Mouse (Mus musculus): Measurements from ENCODE around the gene Cebpa. TPM values are rescaled to one million over a fixed set of nuclear protein-coding genes. Genes with fewer than 3 reads are reported as not detected.
A peak's percentile ranks its signal among the peaks of the same experiment; 100 is the strongest.

Gene Cebpa
- polyA plus RNA-seq, 1 experiment from 2014 or later = 4.3 TPM

- Histone ChIP-seq H3K9ac (no peak overlapping the region), H3K4me1 (replicated peaks) (no peaks in the 10 kb centered on the region), H3K36me3 (no peaks in the 10 kb centered on the region), H3K4me3 (replicated peaks) (no peak overlapping the region), H3K27ac (no peak overlapping the region), H3K4me2 (no peak overlapping the region), H3K27me3 (no peaks in the 10 kb centered on the region), H3K9me3 (replicated peaks) (no peaks in the 10 kb centered on the region)
- DNase-seq (no peak), ATAC-seq (ENCODE audit: low read depth) (no peak)
- 51% methylated on average over 7 of the region's 7 CpGs for WGBS (ENCODE audit: insufficient replicate concordance)
Measured at GRCm38 (mm10) chr7:35106614-35107013, 12.5 kb upstream of the Cebpa start.

GRCm38 (mm10) chr7:35107630-35108029 lies 11.5 kb upstream of the Cebpa start:
- Histone ChIP-seq H3K9ac (no peak overlapping the region), H3K4me3 (replicated peaks) (no peak overlapping the region), H3K27ac (no peak overlapping the region), H3K36me3 (no peaks in the 10 kb centered on the region), H3K27me3 (no peaks in the 10 kb centered on the region), H3K9me3 (replicated peaks) (no peaks in the 10 kb centered on the region), H3K4me2 (no peak overlapping the region), H3K4me1 (replicated peaks) (no peaks in the 10 kb centered on the region)
- no peak for ATAC-seq (ENCODE audit: low read depth)
- WGBS (ENCODE audit: insufficient replicate concordance) = 38% methylated on average over 3 of the region's 3 CpGs
- no peak for DNase-seq

- Histone ChIP-seq H3K4me3 (replicated peaks) (no peak overlapping the region), H3K4me1 (replicated peaks) (no peaks in the 10 kb centered on the region), H3K9ac (no peak overlapping the region), H3K4me2 (no peak overlapping the region), H3K36me3 (no peaks in the 10 kb centered on the region), H3K27me3 (no peaks in the 10 kb centered on the region), H3K27ac (no peak overlapping the region), H3K9me3 (replicated peaks) (no peaks in the 10 kb centered on the region)
- ATAC-seq (ENCODE audit: low read depth) (no peak), DNase-seq (no peak)
- WGBS (ENCODE audit: insufficient replicate concordance) = 45% methylated on average over 2 of the region's 2 CpGs
Measured at GRCm38 (mm10) chr7:35108046-35108445, 11.0 kb upstream of the Cebpa start.

- H3K27me3 ChIP-seq = no peaks in the 10 kb centered on the region; the same call in 1 of the 2 replicates
- no peaks in the 10 kb centered on the region; the same call in 1 of the 2 replicates for H3K4me1 ChIP-seq (replicated peaks)
- no peaks in the 10 kb centered on the region for H3K9me3 ChIP-seq (replicated peaks)
- no peak overlapping the region for H3K4me2 ChIP-seq
- no peak overlapping the region for H3K4me3 ChIP-seq (replicated peaks)
- ATAC-seq (ENCODE audit: low read depth) = no peak
- no peak overlapping the region for H3K9ac ChIP-seq
- no peaks in the 10 kb centered on the region for H3K36me3 ChIP-seq
- 46% methylated on average over 6 of the region's 6 CpGs for WGBS (ENCODE audit: insufficient replicate concordance)
- DNase-seq = no peak
- H3K27ac ChIP-seq = no peak overlapping the region
Measured at GRCm38 (mm10) chr7:35108663-35109062, 10.4 kb upstream of the Cebpa start.

GRCm38 (mm10) chr7:35113136-35113535 lies 6.0 kb upstream of the Cebpa start:
- no peak overlapping the region for H3K27ac ChIP-seq
- no peak overlapping the region for H3K9ac ChIP-seq
- no peak overlapping the region for H3K4me2 ChIP-seq
- no peak for ATAC-seq (ENCODE audit: low read depth)
- WGBS (ENCODE audit: insufficient replicate concordance) = 43% methylated on average over 4 of the region's 4 CpGs
- H3K27me3 ChIP-seq = peaks cover 24% of the 10 kb centered on the region
- H3K4me1 ChIP-seq (replicated peaks) = peaks cover 19% of the 10 kb centered on the region
- H3K9me3 ChIP-seq (replicated peaks) = no peaks in the 10 kb centered on the region
- no peak overlapping the region for H3K4me3 ChIP-seq (replicated peaks)
- DNase-seq = no peak
- no peaks in the 10 kb centered on the region for H3K36me3 ChIP-seq

- H3K4me2 ChIP-seq = no peak overlapping the region
- 68% methylated on average over 5 of the region's 5 CpGs for WGBS (ENCODE audit: insufficient replicate concordance)
- ATAC-seq (ENCODE audit: low read depth) (no peak), DNase-seq (no peak)
- H3K9me3 ChIP-seq (replicated peaks) = no peaks in the 10 kb centered on the region
- H3K27me3 ChIP-seq = peaks cover 30% of the 10 kb centered on the region
- H3K36me3 ChIP-seq = no peaks in the 10 kb centered on the region
- H3K27ac ChIP-seq = no peak overlapping the region
- no peak overlapping the region for H3K4me3 ChIP-seq (replicated peaks)
- H3K9ac ChIP-seq = no peak overlapping the region
- peaks cover 19% of the 10 kb centered on the region for H3K4me1 ChIP-seq (replicated peaks)
Measured at GRCm38 (mm10) chr7:35113721-35114120, 5.4 kb upstream of the Cebpa start.

GRCm38 (mm10) chr7:35116524-35116923 lies 2.6 kb upstream of the Cebpa start:
- Histone ChIP-seq H3K27ac (peak overlapping the region; percentile 22; the same call in 1 of the 2 replicates), H3K36me3 (no peaks in the 10 kb centered on the region), H3K4me2 (no peak overlapping the region), H3K9me3 (replicated peaks) (no peaks in the 10 kb centered on the region), H3K9ac (no peak overlapping the region), H3K4me1 (replicated peaks) (peaks cover 24% of the 10 kb centered on the region), H3K27me3 (peaks cover 58% of the 10 kb centered on the region), H3K4me3 (replicated peaks) (no peak overlapping the region; the same call in 1 of the 2 replicates)
- WGBS (ENCODE audit: insufficient replicate concordance) = 33% methylated on average over 3 of the region's 3 CpGs
- DNase-seq = no peak
- ATAC-seq (ENCODE audit: low read depth) = peak; percentile 57

GRCm38 (mm10) chr7:35117052-35117451 lies 2.0 kb upstream of the Cebpa start:
- H3K4me3 ChIP-seq (replicated peaks) = no peak overlapping the region; the same call in 1 of the 2 replicates
- H3K27ac ChIP-seq = peak overlapping the region; percentile 22
- ATAC-seq (ENCODE audit: low read depth) = no peak
- H3K9me3 ChIP-seq (replicated peaks) = no peaks in the 10 kb centered on the region
- no peak for DNase-seq
- no peak overlapping the region for H3K9ac ChIP-seq
- H3K27me3 ChIP-seq = peaks cover 63% of the 10 kb centered on the region
- H3K36me3 ChIP-seq = no peaks in the 10 kb centered on the region
- 27% methylated on average over 5 of the region's 5 CpGs for WGBS (ENCODE audit: insufficient replicate concordance)
- H3K4me1 ChIP-seq (replicated peaks) = peaks cover 24% of the 10 kb centered on the region
- peak overlapping the region; percentile 68 for H3K4me2 ChIP-seq

- peaks cover 70% of the 10 kb centered on the region for H3K27me3 ChIP-seq
- peak overlapping the region; percentile 68 for H3K4me2 ChIP-seq
- H3K36me3 ChIP-seq = no peaks in the 10 kb centered on the region
- peak overlapping the region; percentile 77 for H3K27ac ChIP-seq
- DNase-seq = no peak
- H3K9ac ChIP-seq = peak overlapping the region; percentile 71
- H3K9me3 ChIP-seq (replicated peaks) = no peaks in the 10 kb centered on the region
- 3% methylated on average over 25 of the region's 25 CpGs for WGBS (ENCODE audit: insufficient replicate concordance)
- ATAC-seq (ENCODE audit: low read depth) = no peak
- peaks cover 28% of the 10 kb centered on the region for H3K4me1 ChIP-seq (replicated peaks)
- H3K4me3 ChIP-seq (replicated peaks) = peak overlapping the region; percentile 63
Measured at GRCm38 (mm10) chr7:35117761-35118098, 1.4 kb upstream of the Cebpa start.

GRCm38 (mm10) chr7:35118099-35118781 lies 853 bp upstream of the Cebpa start:
- H3K27me3 ChIP-seq = peaks cover 74% of the 10 kb centered on the region
- H3K9ac ChIP-seq = peak overlapping the region; percentile 71

GRCm38 (mm10) chr7:35119506-35120145 lies 533 bp downstream of the Cebpa start:
- H3K9ac ChIP-seq = peak overlapping the region; percentile 71
- no peak for ATAC-seq (ENCODE audit: low read depth)
- H3K9me3 ChIP-seq (replicated peaks) = no peaks in the 10 kb centered on the region
- peak overlapping the region; percentile 63 for H3K4me3 ChIP-seq (replicated peaks)
- no peak for DNase-seq
- H3K4me2 ChIP-seq = peak overlapping the region; percentile 68
- under 1% methylated on average over 75 of the region's 83 CpGs for WGBS (ENCODE audit: insufficient replicate concordance)
- peaks cover 45% of the 10 kb centered on the region for H3K4me1 ChIP-seq (replicated peaks)
- H3K27ac ChIP-seq = peak overlapping the region; percentile 61
- H3K36me3 ChIP-seq = no peaks in the 10 kb centered on the region
- peaks cover 79% of the 10 kb centered on the region for H3K27me3 ChIP-seq

More at GRCm38 (mm10) chr7:35118099-35118781, 853 bp upstream of the Cebpa start:
- Histone ChIP-seq H3K4me3 (replicated peaks) (peak overlapping the region; percentile 63), H3K36me3 (no peaks in the 10 kb centered on the region), H3K27ac (peak overlapping the region; percentile 77), H3K4me1 (replicated peaks) (peaks cover 33% of the 10 kb centered on the region), H3K4me2 (peak overlapping the region; percentile 68), H3K9me3 (replicated peaks) (no peaks in the 10 kb centered on the region)
- under 1% methylated on average over 49 of the region's 49 CpGs for WGBS (ENCODE audit: insufficient replicate concordance)
- ATAC-seq (ENCODE audit: low read depth) (0 out of 2 replicates have a peak, but pooled peaks have one; percentile 24), DNase-seq (no peak)

Measured in liver, embryonic 13.5 days (tissue).